Mouse (Mus musculus) stomach, postnatal 0 days (tissue): ENCODE measurements around the gene 1700012A03Rik.

ENCODE experiments used
- CTCF ChIP-seq: IDR thresholded peaks from 2 replicates; pipeline ENCODE4 v1.5.1; 2016; ENCODE audit warnings: antibody characterized with exemption, low read depth, mild to moderate bottlenecking, moderate library complexity
- EP300 ChIP-seq: optimal IDR thresholded peaks from 2 replicates; pipeline ENCODE3; 2016; ENCODE audit warnings: antibody characterized with exemption

DNA sequence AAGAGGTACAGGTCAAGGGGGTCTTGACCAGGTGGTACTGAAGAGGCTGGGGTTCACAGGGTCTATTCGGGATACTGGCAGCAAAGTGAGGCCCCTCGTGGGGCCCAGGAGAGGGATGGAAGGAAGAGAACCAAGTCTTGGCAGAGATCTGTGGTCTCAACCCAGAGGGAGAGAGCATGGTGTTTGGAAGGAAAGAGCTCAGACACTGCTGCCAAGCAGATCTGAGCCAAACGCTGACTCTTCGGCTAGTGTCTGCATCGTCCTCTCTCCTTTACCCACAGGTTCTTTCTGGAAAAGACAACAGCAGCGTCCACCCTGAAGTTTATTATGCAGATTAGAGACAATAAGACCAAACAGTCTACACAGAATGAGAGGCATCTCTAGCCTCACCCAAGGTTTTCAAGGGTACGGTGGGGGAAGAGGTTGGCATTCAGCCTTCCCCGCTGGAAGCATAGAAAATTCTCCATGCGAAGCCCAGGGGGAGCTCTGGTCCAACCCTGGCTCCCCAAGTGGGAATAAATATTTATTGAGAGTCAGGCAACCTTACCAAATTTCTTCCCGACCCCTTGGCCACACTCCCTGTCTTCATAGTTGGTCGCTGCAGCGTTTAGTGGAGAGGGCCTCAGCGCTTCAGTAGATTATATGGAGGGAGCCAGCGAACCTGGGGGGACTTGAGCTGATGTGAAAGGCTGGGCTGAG lies 32.5 kb upstream of the 1700012A03Rik start:
- TF ChIP-seq CTCF (peak; percentile 54), EP300 (no peak)
